Mouse (Mus musculus) forebrain, embryonic 16.5 days (tissue): ENCODE data around the gene Samd4b. TPM values are rescaled to one million over a fixed set of nuclear protein-coding genes. Genes with fewer than 3 reads are reported as not detected.
A peak's percentile ranks its signal among the peaks of the same experiment; 100 is the strongest.

Experiments
- ATAC-seq: fragments of 200-750 bp; cut with Nextera tagmentation; 2 replicates; pipeline ENCODE4 v1.8.0; 2017; ENCODE audit warnings: mild to moderate bottlenecking, moderate library complexity
- H3K27ac ChIP-seq: fragments of 300-500 bp; sonication (generic); 2 replicates; pipeline ENCODE4 v1.5.1; 2014; ENCODE audit warnings: low read length, control low read depth
- H3K27me3 ChIP-seq: fragments of 300-500 bp; sonication (generic); replicated peaks from 2 replicates; pipeline ENCODE4 v1.6.1; 2014; ENCODE audit warnings: low read length; ENCODE audit not compliant: control insufficient read depth, insufficient read depth
- H3K36me3 ChIP-seq: fragments of 300-500 bp; sonication (generic); 2 replicates; pipeline ENCODE4 v1.6.1; 2014; ENCODE audit not compliant: control insufficient read depth, insufficient read depth
- H3K4me1 ChIP-seq: fragments of 300-500 bp; sonication (generic); replicated peaks from 2 replicates; pipeline ENCODE4 v1.6.1; 2014; ENCODE audit warnings: low read length; ENCODE audit not compliant: control insufficient read depth, insufficient read depth
- H3K4me2 ChIP-seq: fragments of 300-500 bp; sonication (generic); 2 replicates; pipeline ENCODE4 v1.6.1; 2014; ENCODE audit warnings: mild to moderate bottlenecking, low read length, control low read depth
- H3K4me3 ChIP-seq: fragments of 300-500 bp; sonication (generic); replicated peaks from 2 replicates; pipeline ENCODE4 v1.5.1; 2014; ENCODE audit warnings: mild to moderate bottlenecking, low read length, control low read depth
- H3K9ac ChIP-seq: fragments of 300-500 bp; sonication (generic); replicated peaks from 2 replicates; pipeline ENCODE4 v1.6.1; 2014; ENCODE audit warnings: low read depth, low read length, control low read depth
- H3K9me3 ChIP-seq: fragments of 300-500 bp; sonication (generic); 2 replicates; pipeline ENCODE4 v1.6.1; 2016; ENCODE audit warnings: low read length; ENCODE audit not compliant: control insufficient read depth
- WGBS: fragments of 180-500 bp; shearing (Covaris S2); extraction: QIAGEN DNeasy Blood & Tissue Kit; methylation state at CpG from one replicate; pipeline ENCODE4 v1.1.7; 2014; 5-methylcytosine and 5-hydroxymethylcytosine counted together
- polyA plus RNA-seq: library from polyadenylated mRNA; unstranded; fragments of >200 nt; fragmentation: Nextera tagmentation; extraction: Ambion mirVana; gene quantifications from 2 replicates; pipeline ENCODE4 v1.2.1, GENCODE M21; 2015

Samd4b gene
- polyA plus RNA-seq, 1 experiment from 2014 or later = 25.3 TPM

- Histone ChIP-seq H3K4me2 (no peak overlapping the region), H3K9me3 (no peaks in the 10 kb centered on the region), H3K4me1 (peaks cover 38% of the 10 kb centered on the region), H3K27me3 (no peaks in the 10 kb centered on the region), H3K9ac (no peak overlapping the region), H3K36me3 (no peaks in the 10 kb centered on the region), H3K4me3 (no peak overlapping the region), H3K27ac (peak overlapping the region; percentile 46)
- ATAC-seq = peak; percentile 46
- WGBS = 65% methylated on average over 11 of the region's 11 CpGs
These were observed 15.1 kb downstream of the Samd4b start for GRCm38 (mm10) chr7:28582841-28583240.

- Histone ChIP-seq H3K27me3 (no peaks in the 10 kb centered on the region), H3K9ac (no peak overlapping the region), H3K36me3 (no peaks in the 10 kb centered on the region), H3K4me1 (peaks cover 33% of the 10 kb centered on the region), H3K27ac (no peak overlapping the region), H3K4me2 (no peak overlapping the region), H3K9me3 (no peaks in the 10 kb centered on the region), H3K4me3 (no peak overlapping the region)
- no peak for ATAC-seq
- WGBS = 88% methylated on average over 4 of the region's 4 CpGs
These were observed 16.2 kb downstream of the Samd4b start for GRCm38 (mm10) chr7:28581721-28582120.

- no peaks in the 10 kb centered on the region for H3K36me3 ChIP-seq
- no peaks in the 10 kb centered on the region for H3K27me3 ChIP-seq
- no peak overlapping the region for H3K9ac ChIP-seq
- no peaks in the 10 kb centered on the region for H3K9me3 ChIP-seq
- 70% methylated on average over 5 of the region's 5 CpGs for WGBS
- no peak overlapping the region for H3K4me3 ChIP-seq
- H3K4me1 ChIP-seq = peaks cover 33% of the 10 kb centered on the region
- ATAC-seq = no peak
- H3K27ac ChIP-seq = no peak overlapping the region
- no peak overlapping the region for H3K4me2 ChIP-seq
These were observed 18.1 kb downstream of the Samd4b start for GRCm38 (mm10) chr7:28579826-28580225.

- Histone ChIP-seq H3K9ac (no peak overlapping the region), H3K27ac (no peak overlapping the region), H3K36me3 (no peaks in the 10 kb centered on the region), H3K4me1 (peaks cover 21% of the 10 kb centered on the region), H3K9me3 (no peaks in the 10 kb centered on the region), H3K4me3 (no peak overlapping the region), H3K27me3 (no peaks in the 10 kb centered on the region), H3K4me2 (no peak overlapping the region)
- WGBS = 83% methylated on average over 5 of the region's 5 CpGs
- ATAC-seq = no peak
These were observed 19.3 kb downstream of the Samd4b start for GRCm38 (mm10) chr7:28578543-28579053.

- Histone ChIP-seq H3K27me3 (no peaks in the 10 kb centered on the region), H3K27ac (no peak overlapping the region), H3K9me3 (no peaks in the 10 kb centered on the region), H3K4me1 (peaks cover 15% of the 10 kb centered on the region), H3K4me3 (no peak overlapping the region), H3K4me2 (no peak overlapping the region), H3K36me3 (no peaks in the 10 kb centered on the region), H3K9ac (no peak overlapping the region)
- no peak for ATAC-seq
- WGBS = 89% methylated on average over 9 of the region's 9 CpGs
These were observed 20.0 kb downstream of the Samd4b start for GRCm38 (mm10) chr7:28577826-28578542.

- no peaks in the 10 kb centered on the region for H3K9me3 ChIP-seq
- H3K27ac ChIP-seq = no peak overlapping the region; the same call in 1 of the 2 replicates
- no peak overlapping the region for H3K4me3 ChIP-seq
- ATAC-seq = peak; percentile 75
- WGBS = 50% methylated on average over 5 of the region's 5 CpGs
- no peak overlapping the region for H3K4me2 ChIP-seq
- no peak overlapping the region for H3K9ac ChIP-seq
- no peaks in the 10 kb centered on the region for H3K36me3 ChIP-seq
- no peaks in the 10 kb centered on the region for H3K27me3 ChIP-seq
- H3K4me1 ChIP-seq = peaks cover 11% of the 10 kb centered on the region
These were observed 21.6 kb downstream of the Samd4b start for GRCm38 (mm10) chr7:28576271-28576914.

- no peaks in the 10 kb centered on the region for H3K9me3 ChIP-seq
- no peak overlapping the region for H3K27ac ChIP-seq
- H3K36me3 ChIP-seq = no peaks in the 10 kb centered on the region
- H3K4me3 ChIP-seq = no peak overlapping the region
- no peak overlapping the region for H3K4me2 ChIP-seq
- WGBS = 93% methylated on average over 11 of the region's 11 CpGs
- H3K27me3 ChIP-seq = no peaks in the 10 kb centered on the region
- H3K9ac ChIP-seq = no peak overlapping the region
- H3K4me1 ChIP-seq = peaks cover 17% of the 10 kb centered on the region
- ATAC-seq = no peak
These were observed 22.3 kb downstream of the Samd4b start for GRCm38 (mm10) chr7:28575597-28575996.

GRCm38 (mm10) chr7:28573236-28573635, 24.7 kb downstream of the Samd4b start:
- no peaks in the 10 kb centered on the region for H3K27me3 ChIP-seq
- no peaks in the 10 kb centered on the region for H3K9me3 ChIP-seq
- H3K4me2 ChIP-seq = no peak overlapping the region
- H3K4me3 ChIP-seq = no peak overlapping the region
- H3K36me3 ChIP-seq = no peaks in the 10 kb centered on the region
- H3K9ac ChIP-seq = no peak overlapping the region
- WGBS = 95% methylated on average over 3 of the region's 3 CpGs
- ATAC-seq = no peak
- no peak overlapping the region for H3K27ac ChIP-seq
- H3K4me1 ChIP-seq = peaks cover 22% of the 10 kb centered on the region

- peaks cover 1% of the 10 kb centered on the region; the same call in 1 of the 2 replicates for H3K36me3 ChIP-seq
These were observed 25.3 kb downstream of the Samd4b start for GRCm38 (mm10) chr7:28572689-28573088.

More at GRCm38 (mm10) chr7:28572689-28573088, 25.3 kb downstream of the Samd4b start:
- Histone ChIP-seq H3K4me1 (peaks cover 22% of the 10 kb centered on the region), H3K9ac (no peak overlapping the region), H3K27me3 (no peaks in the 10 kb centered on the region), H3K9me3 (no peaks in the 10 kb centered on the region), H3K27ac (no peak overlapping the region), H3K4me2 (no peak overlapping the region), H3K4me3 (no peak overlapping the region)
- 91% methylated on average over 5 of the region's 5 CpGs for WGBS
- no peak for ATAC-seq
